Mouse (Mus musculus) liver, embryonic 11.5 days (tissue): ENCODE data around the gene Prex1. TPM values are rescaled to one million over a fixed set of nuclear protein-coding genes. Genes with fewer than 3 reads are reported as not detected.
A peak's percentile ranks its signal among the peaks of the same experiment; 100 is the strongest.

ENCODE experiments used
- ATAC-seq: fragments of 200-750 bp; cut with Nextera tagmentation; replicated peaks from 2 replicates; pipeline ENCODE4 v1.8.0; 2017; ENCODE audit warnings: moderate number of reproducible peaks, mild to moderate bottlenecking, moderate TSS enrichment, moderate library complexity; ENCODE audit not compliant: low FRiP score
- DNase-seq: peaks from one replicate; pipeline ENCODE4 v3.0.0-alpha.2; 2017; ENCODE audit warnings: low spot score
- H3K27ac ChIP-seq: fragments of 300-500 bp; sonication (generic); 2 replicates; pipeline ENCODE4 v1.5.1; 2014; ENCODE audit warnings: mild to moderate bottlenecking, low read depth, low read length, control low read depth
- H3K27me3 ChIP-seq: fragments of 300-500 bp; sonication (generic); replicated peaks from 2 replicates; pipeline ENCODE4 v1.6.1; 2014; ENCODE audit warnings: low read length, mixed read lengths; ENCODE audit not compliant: control insufficient read depth, insufficient read depth
- H3K36me3 ChIP-seq: fragments of 300-500 bp; sonication (generic); 2 replicates; pipeline ENCODE4 v1.6.1; 2014; ENCODE audit warnings: mild to moderate bottlenecking, low read length, moderate library complexity, mixed read lengths; ENCODE audit not compliant: control insufficient read depth, insufficient read depth
- H3K4me1 ChIP-seq: fragments of 300-500 bp; sonication (generic); replicated peaks from 2 replicates; pipeline ENCODE4 v1.6.1; 2014; ENCODE audit warnings: low read length, mixed read lengths; ENCODE audit not compliant: control insufficient read depth, insufficient read depth
- H3K4me2 ChIP-seq: fragments of 300-500 bp; sonication (generic); 2 replicates; pipeline ENCODE4 v1.6.1; 2014; ENCODE audit warnings: mild to moderate bottlenecking, control low read depth, moderate library complexity
- H3K4me3 ChIP-seq: fragments of 300-500 bp; sonication (generic); 2 replicates; pipeline ENCODE4 v1.5.1; 2014; ENCODE audit warnings: low read depth, low read length, control low read depth
- H3K9ac ChIP-seq: fragments of 300-500 bp; sonication (generic); 2 replicates; pipeline ENCODE4 v1.6.1; 2014; ENCODE audit warnings: low read depth, low read length, control low read depth
- H3K9me3 ChIP-seq: fragments of 300-500 bp; sonication (generic); 2 replicates; pipeline ENCODE4 v1.6.1; 2016; ENCODE audit warnings: low read length, inconsistent platforms, mixed read lengths; ENCODE audit not compliant: control insufficient read depth
- WGBS: fragments of 180-500 bp; shearing (Covaris S2); extraction: QIAGEN DNeasy Blood & Tissue Kit; methylation state at CpG from one replicate; pipeline ENCODE4 v1.1.7; 2014; 5-methylcytosine and 5-hydroxymethylcytosine counted together
- polyA plus RNA-seq: library from polyadenylated mRNA; unstranded; fragments of >200 nt; fragmentation: Nextera tagmentation; extraction: Ambion mirVana; gene quantifications from 2 replicates; pipeline ENCODE4 v1.2.1, GENCODE M21; 2014

Prex1 gene
- polyA plus RNA-seq, 1 experiment from 2014 or later: 16.1 TPM

GRCm38 (mm10) chr2:166623081-166623567 lies 90.5 kb downstream of the Prex1 start:
- Histone ChIP-seq H3K4me3 (no peak overlapping the region), H3K4me1 (peaks cover 41% of the 10 kb centered on the region), H3K4me2 (no peak overlapping the region), H3K36me3 (no peaks in the 10 kb centered on the region; the same call in 1 of the 2 replicates), H3K27me3 (no peaks in the 10 kb centered on the region), H3K9ac (no peak overlapping the region), H3K9me3 (no peaks in the 10 kb centered on the region), H3K27ac (no peak overlapping the region)
- DNase-seq: no peak
- ATAC-seq: no peak
- 52% methylated on average over 9 of the region's 9 CpGs for WGBS

- no peak for ATAC-seq
- H3K27me3 ChIP-seq: no peaks in the 10 kb centered on the region
- H3K4me2 ChIP-seq: no peak overlapping the region
- no peak overlapping the region for H3K27ac ChIP-seq
- WGBS: 75% methylated on average over 7 of the region's 7 CpGs
- peaks cover 41% of the 10 kb centered on the region for H3K4me1 ChIP-seq
- no peaks in the 10 kb centered on the region for H3K9me3 ChIP-seq
- no peaks in the 10 kb centered on the region; the same call in 1 of the 2 replicates for H3K36me3 ChIP-seq
- H3K4me3 ChIP-seq: no peak overlapping the region
- DNase-seq: no peak
- H3K9ac ChIP-seq: no peak overlapping the region
Measured at GRCm38 (mm10) chr2:166622590-166622989, 91.0 kb downstream of the Prex1 start.

DNA sequence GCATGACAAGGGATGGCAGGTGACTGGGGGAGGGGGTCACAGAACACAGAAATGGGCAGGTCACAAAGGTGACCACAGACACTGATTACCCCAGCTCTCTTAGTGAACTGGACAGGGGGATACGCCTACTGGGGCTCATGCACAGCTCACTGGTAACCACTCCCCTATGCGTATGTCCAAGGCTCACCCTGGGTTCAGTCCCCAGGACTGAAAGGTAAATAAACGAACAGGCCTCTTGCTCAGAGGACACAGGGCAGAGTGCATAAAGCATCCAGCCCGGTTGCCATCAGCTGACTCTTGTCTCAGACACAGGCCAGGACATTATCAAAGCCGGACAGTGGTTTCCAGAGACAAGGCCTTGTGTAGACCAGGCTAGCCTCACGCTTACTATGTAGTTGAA lies 91.6 kb downstream of the Prex1 start:
- Histone ChIP-seq H3K4me2 (no peak overlapping the region), H3K27me3 (no peaks in the 10 kb centered on the region), H3K27ac (no peak overlapping the region), H3K4me1 (peaks cover 41% of the 10 kb centered on the region), H3K4me3 (no peak overlapping the region), H3K36me3 (no peaks in the 10 kb centered on the region; the same call in 1 of the 2 replicates), H3K9me3 (no peaks in the 10 kb centered on the region), H3K9ac (no peak overlapping the region)
- WGBS: 72% methylated on average over 6 of the region's 6 CpGs
- DNase-seq (no peak), ATAC-seq (peak; percentile 50; the same call in 1 of the 2 replicates)

- ATAC-seq: 0 out of 2 replicates have a peak, but pooled peaks have one; percentile 32
- Histone ChIP-seq H3K27me3 (no peaks in the 10 kb centered on the region), H3K36me3 (no peaks in the 10 kb centered on the region), H3K9me3 (no peaks in the 10 kb centered on the region), H3K4me3 (no peak overlapping the region), H3K4me1 (peaks cover 41% of the 10 kb centered on the region), H3K9ac (no peak overlapping the region), H3K27ac (no peak overlapping the region), H3K4me2 (no peak overlapping the region)
- WGBS: 46% methylated on average over 20 of the region's 20 CpGs
- DNase-seq: no peak
Measured at GRCm38 (mm10) chr2:166620529-166621466, 92.8 kb downstream of the Prex1 start.

GRCm38 (mm10) chr2:166619906-166620490 lies 93.6 kb downstream of the Prex1 start:
- WGBS: 27% methylated on average over 10 of the region's 10 CpGs
- no peak for ATAC-seq
- H3K4me1 ChIP-seq: peaks cover 37% of the 10 kb centered on the region

GRCm38 (mm10) chr2:166619270-166619669 lies 94.4 kb downstream of the Prex1 start:
- Histone ChIP-seq H3K9me3 (no peaks in the 10 kb centered on the region), H3K4me2 (no peak overlapping the region)
- 54% methylated on average over 5 of the region's 5 CpGs for WGBS

More at GRCm38 (mm10) chr2:166619906-166620490, 93.6 kb downstream of the Prex1 start:
- no peak overlapping the region for H3K4me2 ChIP-seq
- no peaks in the 10 kb centered on the region for H3K27me3 ChIP-seq
- H3K27ac ChIP-seq: no peak overlapping the region
- no peak overlapping the region for H3K9ac ChIP-seq
- no peaks in the 10 kb centered on the region for H3K36me3 ChIP-seq
- H3K4me3 ChIP-seq: no peak overlapping the region
- no peaks in the 10 kb centered on the region for H3K9me3 ChIP-seq
- DNase-seq: no peak

GRCm38 (mm10) chr2:166617706-166618105 lies 95.9 kb downstream of the Prex1 start:
- Histone ChIP-seq H3K4me2 (no peak overlapping the region), H3K36me3 (no peaks in the 10 kb centered on the region), H3K4me3 (no peak overlapping the region), H3K9me3 (no peaks in the 10 kb centered on the region), H3K27ac (no peak overlapping the region), H3K4me1 (peaks cover 32% of the 10 kb centered on the region), H3K9ac (no peak overlapping the region), H3K27me3 (no peaks in the 10 kb centered on the region)
- ATAC-seq (no peak), DNase-seq (no peak)
- WGBS: 88% methylated on average over 5 of the region's 5 CpGs

More at GRCm38 (mm10) chr2:166619270-166619669, 94.4 kb downstream of the Prex1 start:
- no peak for DNase-seq
- Histone ChIP-seq H3K4me3 (no peak overlapping the region), H3K36me3 (no peaks in the 10 kb centered on the region), H3K9ac (no peak overlapping the region), H3K4me1 (peaks cover 37% of the 10 kb centered on the region), H3K27me3 (no peaks in the 10 kb centered on the region), H3K27ac (no peak overlapping the region)
- no peak for ATAC-seq

DNA sequence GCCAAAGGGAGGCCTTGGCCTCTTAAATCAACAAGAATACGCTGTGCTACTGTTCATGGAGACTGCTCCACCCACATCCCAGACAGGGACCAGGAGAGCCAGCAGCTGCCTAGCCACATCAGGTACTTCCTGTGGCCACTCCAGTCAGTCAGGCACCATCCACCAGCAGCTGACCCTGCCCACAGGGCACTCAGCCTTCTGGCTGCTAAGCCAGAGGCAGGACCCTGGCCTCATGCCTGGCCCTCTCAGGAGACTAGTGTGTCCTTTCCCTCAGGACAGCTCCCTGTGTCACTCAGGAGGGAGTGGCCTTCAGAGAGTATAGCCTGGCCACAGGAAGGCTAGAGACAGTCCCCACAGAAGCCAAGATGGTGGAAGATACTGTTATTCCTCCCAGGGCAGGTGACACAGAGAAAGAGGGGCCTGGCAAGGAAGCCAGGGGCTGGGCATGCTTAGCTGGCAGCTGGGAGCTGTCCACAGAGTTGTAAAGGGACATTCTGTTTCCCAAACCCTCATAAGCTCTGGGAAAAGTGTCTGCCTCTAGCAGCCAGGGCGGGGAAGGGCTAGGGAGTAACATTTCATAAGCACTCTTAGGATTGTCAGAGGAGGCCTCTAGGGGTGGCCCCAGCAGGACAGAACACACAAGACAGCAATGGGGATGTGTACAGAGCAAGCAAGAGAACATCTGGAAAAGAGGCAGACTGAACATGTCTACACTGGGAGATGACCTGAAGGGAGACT lies 98.1 kb downstream of the Prex1 start:
- no peaks in the 10 kb centered on the region for H3K36me3 ChIP-seq
- no peak overlapping the region for H3K9ac ChIP-seq
- peaks cover 10% of the 10 kb centered on the region for H3K4me1 ChIP-seq
- H3K27ac ChIP-seq: no peak overlapping the region
- no peak overlapping the region for H3K4me3 ChIP-seq
- ATAC-seq (no peak), DNase-seq (no peak)
- H3K9me3 ChIP-seq: no peaks in the 10 kb centered on the region
- no peaks in the 10 kb centered on the region for H3K27me3 ChIP-seq
- no peak overlapping the region for H3K4me2 ChIP-seq
- WGBS: 80% methylated on average over 2 of the region's 2 CpGs
